1 mouse cellular context compared by ENCODE assay signal in the genomic region with DNA sequence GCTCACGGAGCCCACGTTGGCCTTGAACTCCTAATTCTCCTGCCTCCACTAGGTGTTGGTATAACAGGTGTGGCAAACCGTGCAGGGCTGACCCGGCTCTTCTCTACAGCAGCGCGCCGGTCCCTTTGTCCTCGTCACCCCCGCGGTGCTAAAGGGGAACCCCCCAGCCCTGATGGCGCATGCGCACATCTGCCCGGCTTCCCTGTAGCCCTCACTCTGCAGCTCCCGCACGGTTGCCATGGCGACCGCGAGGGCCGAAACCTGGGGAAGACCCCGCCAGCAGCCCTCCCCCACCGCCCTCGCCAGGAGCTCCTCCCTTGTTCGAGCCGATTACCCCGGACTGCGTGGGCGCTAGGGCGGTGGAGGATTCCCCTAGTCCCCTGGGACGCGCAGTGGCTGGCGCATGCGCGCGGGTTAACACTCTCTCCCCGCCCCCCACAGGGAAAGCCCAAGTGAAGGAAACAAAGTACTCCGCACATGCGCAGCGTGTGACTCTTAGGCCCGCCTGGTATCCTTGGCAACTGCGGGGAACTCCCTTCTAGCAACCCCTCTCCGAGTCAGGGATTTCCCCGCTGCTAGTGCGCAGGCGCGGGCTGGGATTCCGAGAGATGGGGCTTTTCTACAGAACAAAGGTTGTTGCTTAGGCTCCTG.
TF ChIP-seq lines count a peak whose summit lies in the region.

No protein-coding gene starts in this region.

TF ChIP-seq in myocyte, 11 proteins besides CTCF, POLR2A, EP300 and RAD21 (continued from another document):
- peak; percentile 79 for TF ChIP-seq POLR2AphosphoS2 (IDR thresholded peaks at IDR 0.05; ENCODE audit: insufficient read length, low read depth)
